Mouse (Mus musculus) erythroblast, embryonic 14.5 days (primary cell): ENCODE measurements around the gene Wfdc8.

Source experiments
- GATA1 ChIP-seq: IDR thresholded peaks from 2 replicates; pipeline ENCODE4 v1.6.1; 2012; ENCODE audit warnings: low read length, inconsistent platforms, mixed read lengths
- TAL1 ChIP-seq: IDR thresholded peaks from 3 replicates; pipeline ENCODE4 v1.6.1; 2012; ENCODE audit warnings: low read length, inconsistent platforms, mixed read lengths

GRCm38 (mm10) chr2:164564346-164564745 is 49.1 kb downstream of the Wfdc8 start:
- no peak for TF ChIP-seq GATA1
- TF ChIP-seq TAL1, result no peak
